In genomic region chr19:34554061-34554460, GRCm38 (mm10) we compare ENCODE assay signal across 22 mouse cellular contexts. TPM values are rescaled to one million over a fixed set of nuclear protein-coding genes. Genes with fewer than 3 reads are reported as not detected.
DNase-seq lines count a peak whose midpoint lies in the region; ATAC-seq and TF ChIP-seq lines count a peak whose summit lies in the region.
"Had no signal": no experiment of that assay in that cellular context is flagged by ENCODE, and none has a peak within 500 bp of the region (broad histone marks: within the 10 kb centered on the region; RNA-seq: fewer than 3 reads in every experiment).

No protein-coding gene starts in this region.

- H3K9ac ChIP-seq in heart, embryonic 15.5 days = no peak overlapping the region
- no peak overlapping the region for H3K9ac ChIP-seq in heart, embryonic 12.5 days
- no peak overlapping the region for H3K9ac ChIP-seq in midbrain, embryonic 11.5 days (ENCODE audit: low read length)
- no peak overlapping the region for H3K9ac ChIP-seq in forebrain, embryonic 15.5 days (replicated peaks)
- H3K9ac ChIP-seq: embryonic facial prominence, embryonic 15.5 days; forebrain, embryonic 12.5 days; hindbrain, embryonic 13.5 days had no signal

- H3K4me3 ChIP-seq in heart, embryonic 15.5 days = no peak overlapping the region
- no peak overlapping the region for H3K4me3 ChIP-seq in heart, embryonic 12.5 days
- no peak overlapping the region for H3K4me3 ChIP-seq in kidney, adult 2 months (ENCODE audit: insufficient read depth, low read depth, low read length)
- H3K4me3 ChIP-seq in midbrain, embryonic 11.5 days (ENCODE audit: low read depth, low read length) = no peak overlapping the region
- no peak overlapping the region for H3K4me3 ChIP-seq in midbrain, embryonic 10.5 days
- H3K4me3 ChIP-seq in small intestine, adult 2 months (ENCODE audit: low read depth, low read length) = no peak overlapping the region
- no peak overlapping the region for H3K4me3 ChIP-seq in forebrain, embryonic 15.5 days
- H3K4me3 ChIP-seq: forebrain, embryonic 12.5 days; hindbrain, embryonic 13.5 days had no signal

- H3K27ac ChIP-seq in heart, embryonic 15.5 days = peak overlapping the region; percentile 81; the same call in 1 of the 2 replicates
- no peak overlapping the region for H3K27ac ChIP-seq in heart, embryonic 12.5 days (ENCODE audit: poor library complexity, severe bottlenecking)
- H3K27ac ChIP-seq in kidney, adult 2 months (ENCODE audit: insufficient read depth, low read depth, low read length) = peak overlapping the region; percentile 66; the same call in 1 of the 2 replicates
- H3K27ac ChIP-seq in midbrain, embryonic 11.5 days (ENCODE audit: low read depth, low read length) = no peak overlapping the region
- no peak overlapping the region for H3K27ac ChIP-seq in midbrain, embryonic 10.5 days (replicated peaks)
- peak overlapping the region; percentile 88 for H3K27ac ChIP-seq in small intestine, adult 2 months (ENCODE audit: insufficient read depth, low read depth, low read length)
- no peak overlapping the region for H3K27ac ChIP-seq in forebrain, embryonic 15.5 days (replicated peaks)
- H3K27ac ChIP-seq: forebrain, embryonic 12.5 days; hindbrain, embryonic 13.5 days; hindbrain, postnatal 0 days had no signal

- H3K27me3 ChIP-seq in heart, embryonic 15.5 days = no peaks in the 10 kb centered on the region
- H3K27me3 ChIP-seq in heart, embryonic 12.5 days (replicated peaks) = no peaks in the 10 kb centered on the region
- no peaks in the 10 kb centered on the region for H3K27me3 ChIP-seq in kidney, adult 2 months (replicated peaks; ENCODE audit: control insufficient read depth, insufficient read depth, low read length)
- no peaks in the 10 kb centered on the region for H3K27me3 ChIP-seq in midbrain, embryonic 11.5 days (ENCODE audit: control insufficient read depth, insufficient read depth, low read length)
- H3K27me3 ChIP-seq in midbrain, embryonic 10.5 days (ENCODE audit: low read depth, poor library complexity, severe bottlenecking) = no peaks in the 10 kb centered on the region
- H3K27me3 ChIP-seq in small intestine, adult 2 months (ENCODE audit: control insufficient read depth, insufficient read depth, low read length) = no peaks in the 10 kb centered on the region
- H3K27me3 ChIP-seq in forebrain, embryonic 15.5 days = no peaks in the 10 kb centered on the region
- H3K27me3 ChIP-seq: embryonic facial prominence, embryonic 15.5 days; forebrain, embryonic 12.5 days; hindbrain, embryonic 13.5 days had no signal

- H3K36me3 ChIP-seq in heart, embryonic 15.5 days = no peaks in the 10 kb centered on the region
- no peaks in the 10 kb centered on the region for H3K36me3 ChIP-seq in heart, embryonic 12.5 days
- no peaks in the 10 kb centered on the region; the same call in 1 of the 2 replicates for H3K36me3 ChIP-seq in kidney, adult 2 months (ENCODE audit: control insufficient read depth, insufficient read depth, low read length)
- H3K36me3 ChIP-seq in midbrain, embryonic 11.5 days (ENCODE audit: control insufficient read depth, insufficient read depth, low read length) = no peaks in the 10 kb centered on the region
- no peaks in the 10 kb centered on the region for H3K36me3 ChIP-seq in midbrain, embryonic 10.5 days
- H3K36me3 ChIP-seq in small intestine, adult 2 months (ENCODE audit: control insufficient read depth, insufficient read depth, low read length) = no peaks in the 10 kb centered on the region
- H3K36me3 ChIP-seq in forebrain, embryonic 15.5 days = no peaks in the 10 kb centered on the region
- H3K36me3 ChIP-seq: embryonic facial prominence, embryonic 15.5 days; forebrain, embryonic 12.5 days; G1E; hindbrain, embryonic 13.5 days had no signal

- TF ChIP-seq CTCF in kidney, adult 2 months (conservative IDR thresholded peaks at IDR 0.05; ENCODE audit: insufficient read depth, insufficient read length, low read depth, low read length) = no peak
- no peak for TF ChIP-seq CTCF in small intestine, adult 2 months (IDR thresholded peaks at IDR 0.05; ENCODE audit: extremely low read depth, insufficient read length, insufficient replicate concordance, low read depth, low read length)

- no peak for DNase-seq in kidney, adult 2 months
- DNase-seq in kidney, postnatal 25 days = no peak
- DNase-seq in midbrain, embryonic 11.5 days (ENCODE audit: low spot score, missing footprints) = peak; percentile 39
- DNase-seq in midbrain, embryonic 10.5 days (ENCODE audit: low spot score) = no peak
- DNase-seq: adrenal gland, adult 8-10 months; adrenal gland, postnatal 36 days; cerebellum, adult 2 months; cerebellum, postnatal 14 days; embryo, embryonic 11 days; forebrain, postnatal 0 days; gastrocnemius, postnatal 14 days had no signal

- ATAC-seq in heart, embryonic 15.5 days (replicated peaks; ENCODE audit: insufficient number of reproducible peaks, insufficient read depth, low FRiP score, low read depth) = no peak
- ATAC-seq in heart, embryonic 12.5 days (ENCODE audit: insufficient number of reproducible peaks, low FRiP score) = no peak
- ATAC-seq in midbrain, embryonic 11.5 days (ENCODE audit: low FRiP score) = no peak
- no peak for ATAC-seq in forebrain, embryonic 15.5 days (replicated peaks)
- ATAC-seq: forebrain, postnatal 0 days; hindbrain, postnatal 0 days had no signal

- no peak overlapping the region for H3K4me2 ChIP-seq in heart, embryonic 15.5 days
- no peak overlapping the region for H3K4me2 ChIP-seq in heart, embryonic 12.5 days
- no peak overlapping the region for H3K4me2 ChIP-seq in midbrain, embryonic 11.5 days
- no peak overlapping the region for H3K4me2 ChIP-seq in forebrain, embryonic 15.5 days (replicated peaks)
- H3K4me2 ChIP-seq: forebrain, embryonic 12.5 days; heart, embryonic 11.5 days; hindbrain, embryonic 13.5 days had no signal

- H3K4me1 ChIP-seq in heart, embryonic 15.5 days (replicated peaks) = peaks cover 24% of the 10 kb centered on the region
- H3K4me1 ChIP-seq in heart, embryonic 12.5 days (replicated peaks) = peaks cover 26% of the 10 kb centered on the region
- peaks cover 6% of the 10 kb centered on the region; the same call in 1 of the 2 replicates for H3K4me1 ChIP-seq in kidney, adult 2 months (ENCODE audit: control insufficient read depth, insufficient read depth, low read length)
- peaks cover 2% of the 10 kb centered on the region; the same call in 1 of the 2 replicates for H3K4me1 ChIP-seq in midbrain, embryonic 11.5 days (ENCODE audit: control insufficient read depth, insufficient read depth, low read length)
- H3K4me1 ChIP-seq in midbrain, embryonic 10.5 days = peaks cover 14% of the 10 kb centered on the region
- H3K4me1 ChIP-seq in small intestine, adult 2 months (ENCODE audit: control insufficient read depth, insufficient read depth, insufficient read length, low read length) = peaks cover 22% of the 10 kb centered on the region; the same call in 1 of the 2 replicates
- H3K4me1 ChIP-seq in forebrain, embryonic 15.5 days = peaks cover 8% of the 10 kb centered on the region
- H3K4me1 ChIP-seq: forebrain, embryonic 12.5 days had no signal

- no peak for TF ChIP-seq POLR2A in kidney, adult 2 months (IDR thresholded peaks at IDR 0.05; ENCODE audit: low read depth, low read length)
- no peak for TF ChIP-seq POLR2A in small intestine, adult 2 months (IDR thresholded peaks at IDR 0.05; ENCODE audit: low read depth, low read length)

- no peaks in the 10 kb centered on the region for H3K9me3 ChIP-seq in heart, embryonic 15.5 days (replicated peaks)
- no peaks in the 10 kb centered on the region for H3K9me3 ChIP-seq in heart, embryonic 12.5 days (replicated peaks)
- no peaks in the 10 kb centered on the region for H3K9me3 ChIP-seq in midbrain, embryonic 11.5 days (ENCODE audit: control insufficient read depth, low read length)
- H3K9me3 ChIP-seq in midbrain, embryonic 10.5 days (replicated peaks) = 0 out of 2 replicates have a peak, but pooled peaks cover 3% of the 10 kb centered on the region
- no peaks in the 10 kb centered on the region for H3K9me3 ChIP-seq in forebrain, embryonic 15.5 days
- H3K9me3 ChIP-seq: embryonic facial prominence, embryonic 15.5 days; forebrain, embryonic 12.5 days; G1E; hindbrain, embryonic 13.5 days had no signal

RNA-seq across cellular contexts. Expression of gene Ifit2, which starts 3.6 kb away (rescaled TPM):
- 7.7 and 8.9 TPM in 2 replicates for polyA plus RNA-seq in heart, embryonic 15.5 days (2015; fragmentation: Nextera tagmentation; extraction: Ambion mirVana)
- 6.6 and 8.2 TPM in 2 replicates for polyA plus RNA-seq in heart, embryonic 12.5 days (2016; fragmentation: Nextera tagmentation; extraction: Ambion mirVana)
- polyA plus RNA-seq in kidney, adult 2 months (2012; rRNA removed) = 3.4 and 4.0 TPM in 2 replicates
- polyA plus RNA-seq in midbrain, embryonic 11.5 days (2014; fragmentation: Nextera tagmentation; extraction: Ambion mirVana) = 4.7 and 5.0 TPM in 2 replicates
- polyA plus RNA-seq in midbrain, embryonic 10.5 days (2016; fragmentation: Nextera tagmentation; extraction: Ambion mirVana) = 3.8 and 5.3 TPM in 2 replicates
- polyA plus RNA-seq in small intestine, adult 2 months (2012; rRNA removed) = 0.08 and 0.25 TPM in 2 replicates
- 8.0 TPM in 2 replicates for polyA plus RNA-seq in forebrain, embryonic 15.5 days (2015; fragmentation: Nextera tagmentation; extraction: Ambion mirVana)
- polyA plus RNA-seq: G1E had no signal

RNA-seq across cellular contexts. Expression of gene Lipa, which starts 26.8 kb away (rescaled TPM):
- polyA plus RNA-seq in heart, embryonic 15.5 days (2015; fragmentation: Nextera tagmentation; extraction: Ambion mirVana) = 29.7 and 34.2 TPM in 2 replicates
- 38.7 and 41.4 TPM in 2 replicates for polyA plus RNA-seq in heart, embryonic 12.5 days (2016; fragmentation: Nextera tagmentation; extraction: Ambion mirVana)
- 210 and 240 TPM in 2 replicates for polyA plus RNA-seq in kidney, adult 2 months (2012; rRNA removed)
- 28.7 and 31.4 TPM in 2 replicates for polyA plus RNA-seq in midbrain, embryonic 11.5 days (2014; fragmentation: Nextera tagmentation; extraction: Ambion mirVana)
- 18.2 and 22.2 TPM in 2 replicates for polyA plus RNA-seq in midbrain, embryonic 10.5 days (2016; fragmentation: Nextera tagmentation; extraction: Ambion mirVana)
- polyA plus RNA-seq in small intestine, adult 2 months (2012; rRNA removed) = 17.9 and 21.7 TPM in 2 replicates
- 14.9 and 16.6 TPM in 2 replicates for polyA plus RNA-seq in forebrain, embryonic 15.5 days (2015; fragmentation: Nextera tagmentation; extraction: Ambion mirVana)
- polyA plus RNA-seq: G1E had no signal

RNA-seq across cellular contexts. Expression of gene Ifit3, which starts 29.3 kb away (rescaled TPM):
- polyA plus RNA-seq in heart, embryonic 15.5 days (2015; fragmentation: Nextera tagmentation; extraction: Ambion mirVana) = 0.98 and 2.9 TPM in 2 replicates
- 0.69 and 0.90 TPM in 2 replicates for polyA plus RNA-seq in heart, embryonic 12.5 days (2016; fragmentation: Nextera tagmentation; extraction: Ambion mirVana)
- 11.5 and 16.8 TPM in 2 replicates for polyA plus RNA-seq in kidney, adult 2 months (2012; rRNA removed)
- polyA plus RNA-seq in midbrain, embryonic 11.5 days (2014; fragmentation: Nextera tagmentation; extraction: Ambion mirVana) = 0.50 and 0.78 TPM in 2 replicates
- polyA plus RNA-seq in midbrain, embryonic 10.5 days (2016; fragmentation: Nextera tagmentation; extraction: Ambion mirVana) = 0.21 and 0.30 TPM in 2 replicates
- polyA plus RNA-seq in small intestine, adult 2 months (2012; rRNA removed) = 0.38 and 2.7 TPM in 2 replicates
- 1.1 and 1.3 TPM in 2 replicates for polyA plus RNA-seq in forebrain, embryonic 15.5 days (2015; fragmentation: Nextera tagmentation; extraction: Ambion mirVana)
- polyA plus RNA-seq: G1E had no signal

RNA-seq across cellular contexts. Expression of gene Ifit1bl1, which starts 47.7 kb away (rescaled TPM):
- 2.1 and 2.5 TPM in 2 replicates for polyA plus RNA-seq in heart, embryonic 15.5 days (2015; fragmentation: Nextera tagmentation; extraction: Ambion mirVana)
- polyA plus RNA-seq in heart, embryonic 12.5 days (2016; fragmentation: Nextera tagmentation; extraction: Ambion mirVana) = 1.00 and 1.5 TPM in 2 replicates
- polyA plus RNA-seq in kidney, adult 2 months (2012; rRNA removed) = 0.56 and 1.4 TPM in 2 replicates
- 0.22 and 0.33 TPM in 2 replicates for polyA plus RNA-seq in midbrain, embryonic 11.5 days (2014; fragmentation: Nextera tagmentation; extraction: Ambion mirVana)
- 0.29 TPM in 1 of 2 replicates, not detected in the other for polyA plus RNA-seq in midbrain, embryonic 10.5 days (2016; fragmentation: Nextera tagmentation; extraction: Ambion mirVana)
- 6.3 and 8.4 TPM in 2 replicates for polyA plus RNA-seq in small intestine, adult 2 months (2012; rRNA removed)
- 0.39 and 0.41 TPM in 2 replicates for polyA plus RNA-seq in forebrain, embryonic 15.5 days (2015; fragmentation: Nextera tagmentation; extraction: Ambion mirVana)
- polyA plus RNA-seq: embryonic facial prominence, embryonic 11.5 days; G1E had no signal

RNA-seq across cellular contexts. Expression of gene Ifit3b, which starts 53.7 kb away (rescaled TPM):
- polyA plus RNA-seq in heart, embryonic 15.5 days (2015; fragmentation: Nextera tagmentation; extraction: Ambion mirVana) = 0.34 and 0.82 TPM in 2 replicates
- 0.19 and 0.46 TPM in 2 replicates for polyA plus RNA-seq in heart, embryonic 12.5 days (2016; fragmentation: Nextera tagmentation; extraction: Ambion mirVana)
- polyA plus RNA-seq in kidney, adult 2 months (2012; rRNA removed) = 3.4 and 6.0 TPM in 2 replicates
- 0.10 TPM in 1 of 2 replicates, not detected in the other for polyA plus RNA-seq in midbrain, embryonic 11.5 days (2014; fragmentation: Nextera tagmentation; extraction: Ambion mirVana)
- polyA plus RNA-seq in midbrain, embryonic 10.5 days (2016; fragmentation: Nextera tagmentation; extraction: Ambion mirVana) = 0.12 TPM in 1 of 2 replicates, not detected in the other
- polyA plus RNA-seq in small intestine, adult 2 months (2012; rRNA removed) = 0.20 and 0.90 TPM in 2 replicates
- 0.13 and 0.20 TPM in 2 replicates for polyA plus RNA-seq in forebrain, embryonic 15.5 days (2015; fragmentation: Nextera tagmentation; extraction: Ambion mirVana)
- polyA plus RNA-seq: embryonic facial prominence, embryonic 11.5 days; G1E had no signal

Comparison
In these comparisons a context has a peak if more than half of its experiments do, and no peak if none do; other contexts are left out.
1. H3K27ac ChIP-seq: peak in heart, embryonic 15.5 days (single experiment), kidney, adult 2 months (single experiment) and small intestine, adult 2 months (single experiment); none in heart, embryonic 12.5 days (single experiment), midbrain, embryonic 11.5 days (single experiment), midbrain, embryonic 10.5 days (single experiment) and forebrain, embryonic 15.5 days (single experiment).